Mouse (Mus musculus): ENCODE data around the gene Syf2.

Syf2 gene

DNA sequence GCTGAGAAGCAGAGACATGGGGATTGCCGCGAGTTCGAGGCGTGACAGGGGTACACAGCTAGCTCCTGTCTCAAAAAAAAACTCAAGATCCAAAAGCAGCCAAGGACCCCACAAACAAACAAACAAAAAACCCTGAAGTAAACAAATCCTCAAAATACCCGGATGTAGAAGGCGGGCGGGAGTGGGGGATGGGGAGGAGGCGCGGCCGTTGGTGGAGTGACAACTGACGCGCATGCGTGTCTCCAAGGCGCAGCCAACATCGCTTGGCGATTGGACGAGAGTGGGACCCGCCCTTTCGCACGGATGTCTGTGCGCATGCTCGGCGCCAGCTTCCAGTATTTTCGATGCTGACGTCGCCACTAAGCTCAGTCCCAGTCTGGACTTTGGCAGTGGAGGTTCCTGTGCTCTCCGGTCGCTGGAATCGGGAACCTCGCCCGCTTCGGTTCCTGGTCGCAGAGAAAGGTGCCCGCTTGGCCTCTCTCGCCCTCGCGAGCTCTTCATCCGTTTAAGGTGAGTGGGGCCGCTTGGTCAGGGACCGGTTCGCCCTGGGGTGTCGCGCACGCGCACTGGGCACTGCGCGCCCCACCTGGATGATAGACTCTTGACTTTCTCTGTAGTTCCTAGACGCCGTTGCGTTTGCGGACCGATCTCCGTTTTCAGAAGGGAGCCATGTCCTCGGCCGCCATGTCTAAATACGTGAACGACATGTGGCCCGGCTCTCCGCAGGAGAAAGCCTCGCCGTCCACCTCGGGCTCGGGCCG is 7.3 kb upstream of the Syf2 start, which contains the start of gene Rsrp1:
Rsrp1 (plus strand) TSS at position 335 of the 761 bp plus-strand sequence.
- peak; percentile 98 to 99 for DNase-seq (ENCODE audit: low spot score in 2 of 2)

DNA sequence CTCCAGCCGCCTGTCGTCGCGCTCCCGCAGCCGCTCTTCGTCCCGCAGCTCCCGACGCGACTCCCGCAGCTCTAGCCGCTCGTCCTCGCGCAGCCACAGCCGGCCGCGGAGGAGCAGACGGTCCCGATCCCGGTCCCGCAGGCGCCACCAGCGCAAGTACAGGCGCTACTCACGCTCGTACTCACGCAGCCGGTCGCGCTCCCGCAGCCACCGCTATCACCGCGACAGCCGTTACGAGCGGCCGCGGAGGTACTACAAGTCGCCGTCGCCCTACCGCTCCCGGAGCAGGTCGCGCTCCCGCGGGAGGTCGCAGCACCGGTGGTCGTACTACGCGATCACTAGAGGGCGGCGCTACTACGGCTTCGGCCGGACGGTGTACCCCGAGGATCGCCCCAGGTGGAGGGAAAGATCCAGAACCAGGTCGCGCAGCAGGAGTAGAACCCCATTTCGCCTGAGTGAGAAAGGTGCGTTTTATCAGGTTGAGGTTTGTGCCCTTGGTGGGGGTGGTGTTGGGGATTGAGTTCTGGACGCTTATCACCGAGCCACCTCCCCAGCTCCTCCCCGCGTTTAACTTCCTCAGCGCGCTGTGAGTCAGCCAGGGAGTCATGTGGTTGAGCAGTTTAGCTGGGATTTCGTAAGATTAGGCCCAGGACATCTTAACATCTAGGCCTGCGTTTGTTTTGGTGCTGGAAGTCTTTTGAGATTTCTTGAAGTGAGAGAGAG is 6.5 kb upstream of the Syf2 start:
- DNase-seq (ENCODE audit: low spot score in 2 of 2) = peak; percentile 74 to 79

DNA sequence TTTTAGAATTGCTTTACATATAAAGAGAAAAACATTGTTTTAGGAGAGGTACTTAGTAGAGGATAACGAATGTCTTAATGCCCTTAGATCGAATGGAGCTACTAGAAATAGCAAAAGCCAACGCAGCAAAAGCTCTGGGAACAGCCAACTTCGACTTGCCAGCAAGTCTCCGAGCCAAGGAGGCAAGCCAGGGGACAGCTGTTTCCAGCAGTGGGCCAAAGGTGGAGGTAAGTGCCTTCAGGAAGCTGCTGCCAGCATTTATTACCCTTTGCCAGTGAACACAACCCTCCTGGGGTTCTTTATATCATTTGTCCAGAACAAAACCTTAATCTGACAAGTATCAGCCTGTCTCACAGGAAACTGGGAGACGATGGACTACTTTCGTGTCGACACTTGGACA is 5.5 kb upstream of the Syf2 start:
- no peak for DNase-seq (ENCODE audit: low spot score in 2 of 2)

DNA sequence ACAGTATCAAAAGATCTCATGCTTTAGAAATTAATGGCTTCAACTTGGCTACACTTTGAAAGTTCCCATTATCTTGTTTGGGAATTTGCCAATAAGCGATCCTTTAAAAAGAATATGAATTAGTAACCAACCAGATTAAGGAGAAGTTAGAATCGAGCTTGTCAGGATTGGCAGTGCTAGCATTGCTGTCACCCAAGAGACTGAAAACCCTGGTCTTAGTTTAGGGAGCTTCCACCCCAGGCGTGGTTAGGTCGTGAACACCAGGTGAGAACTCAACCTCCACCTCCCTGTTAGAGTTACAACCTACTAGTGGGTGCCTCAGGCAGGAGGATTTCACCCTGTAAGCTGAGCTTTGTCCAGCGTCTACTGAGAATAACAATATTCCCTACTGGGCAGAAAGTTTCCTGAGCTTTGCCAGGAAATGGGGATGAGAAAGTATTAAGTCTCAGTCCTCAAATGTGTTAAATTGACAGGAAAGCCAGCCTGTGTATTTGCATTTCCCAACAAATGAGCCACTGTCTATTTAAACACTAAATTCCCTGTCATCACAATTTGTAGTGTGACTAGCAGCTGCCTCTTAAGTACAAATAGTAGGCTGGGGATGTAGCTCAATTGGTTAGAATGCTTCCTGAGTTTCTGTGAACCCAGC is 2.8 kb upstream of the Syf2 start:
- DNase-seq (ENCODE audit: low spot score in 2 of 2) = no peak

DNA sequence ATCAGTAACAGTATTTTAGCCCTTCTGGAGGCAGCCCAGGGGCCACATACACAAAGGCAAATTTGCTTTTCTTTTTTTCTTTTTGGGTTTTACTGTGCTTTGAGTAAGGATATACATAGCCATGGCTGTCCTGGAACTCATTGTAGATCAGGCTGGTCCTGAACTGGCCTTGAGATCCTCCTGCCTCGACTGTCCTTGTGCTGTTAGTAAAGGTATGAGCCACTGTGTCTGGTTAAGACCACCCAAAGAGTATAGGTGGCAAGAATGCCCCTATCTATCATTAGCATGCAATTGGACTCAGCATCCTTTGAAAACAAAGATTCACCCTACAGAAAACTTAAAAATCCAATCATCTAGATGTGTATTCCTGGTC is 2.2 kb upstream of the Syf2 start:
- DNase-seq (ENCODE audit: low spot score in 2 of 2) = no peak

DNA sequence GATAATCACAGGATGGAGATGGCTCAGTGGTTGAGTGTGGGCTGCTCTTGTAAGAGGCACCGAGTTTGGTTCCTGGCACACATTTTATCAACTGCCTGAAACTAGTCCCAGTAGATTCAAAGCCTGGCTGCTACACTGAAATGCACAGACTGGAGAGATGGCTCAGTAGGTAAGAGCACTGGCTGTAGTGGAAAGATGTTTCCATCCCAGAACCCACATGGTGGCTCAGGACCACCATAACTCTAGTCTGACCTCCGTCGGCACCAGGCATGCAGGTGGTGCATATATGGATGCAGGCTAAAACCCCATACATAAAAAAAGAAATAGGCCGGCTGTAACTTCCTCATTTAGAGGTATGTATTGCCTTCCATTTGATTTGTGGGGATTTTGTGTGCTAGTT is 1.2 kb upstream of the Syf2 start:
- DNase-seq (ENCODE audit: low spot score in 2 of 2) = no peak

DNA sequence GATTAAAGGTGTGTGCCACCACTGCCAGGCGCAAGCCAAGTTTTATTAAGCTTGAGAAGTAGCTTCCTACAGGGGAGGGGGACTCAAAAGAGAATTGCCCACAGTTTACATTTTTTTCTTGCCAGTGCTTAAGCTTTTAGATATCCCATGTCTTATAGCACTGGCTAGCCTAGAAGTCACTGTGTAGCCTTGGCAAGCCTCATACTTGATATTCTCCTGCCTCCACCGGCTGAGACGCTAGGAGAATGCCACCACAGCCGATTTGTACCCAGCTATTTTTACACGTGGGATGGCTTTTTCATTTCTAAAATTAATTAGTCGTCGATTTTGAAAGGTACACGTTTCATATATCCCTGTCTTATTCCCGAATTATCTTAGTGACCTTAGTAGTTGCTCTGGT is 508 bp upstream of the Syf2 start:
- no peak for DNase-seq (ENCODE audit: low spot score in 2 of 2)

DNA sequence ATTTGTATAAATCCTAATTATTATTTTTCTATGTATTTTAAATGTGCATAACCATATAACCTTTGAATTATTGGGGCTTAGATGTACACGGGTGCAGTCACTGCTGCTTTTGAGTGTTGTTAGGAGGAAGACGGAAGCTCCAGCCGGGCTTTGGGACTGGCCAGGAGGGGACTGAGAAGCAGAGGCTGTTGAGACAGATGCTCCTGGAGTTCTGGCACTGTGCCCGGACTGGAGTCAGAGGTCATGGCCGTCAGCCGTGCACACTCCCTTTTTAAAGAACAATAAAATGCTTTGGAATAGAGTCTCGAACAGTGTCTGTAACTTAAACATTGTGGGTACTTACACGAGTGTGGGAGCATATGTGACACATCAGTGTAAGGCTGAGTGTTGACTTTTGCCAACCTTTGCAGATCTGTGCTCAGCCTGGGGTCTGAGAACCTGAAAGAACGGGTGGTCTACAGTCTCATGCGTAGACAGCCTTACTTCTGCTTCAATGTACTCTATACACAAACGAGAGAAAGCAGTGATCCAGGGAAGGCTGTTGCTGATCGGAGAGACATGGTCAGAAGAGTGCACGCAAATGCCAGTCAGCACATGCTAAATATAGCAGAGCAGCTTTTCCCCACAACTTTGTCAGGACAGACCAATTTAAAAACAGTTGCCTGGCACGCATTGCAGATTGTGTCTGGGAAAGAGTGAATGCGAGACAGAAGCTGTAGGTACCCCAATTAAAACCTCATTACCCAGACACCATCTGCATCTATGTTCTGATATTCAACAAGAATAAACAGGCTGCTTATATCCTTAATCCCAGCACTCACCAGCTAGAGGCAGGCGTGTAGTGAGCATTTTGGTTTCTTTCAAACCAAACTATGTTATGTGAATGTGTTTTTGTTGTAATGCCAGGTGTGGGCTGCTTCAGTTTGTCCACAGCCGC is 6.8 kb downstream of the Syf2 start:
- no peak for DNase-seq (ENCODE audit: low spot score in 2 of 2)

DNA sequence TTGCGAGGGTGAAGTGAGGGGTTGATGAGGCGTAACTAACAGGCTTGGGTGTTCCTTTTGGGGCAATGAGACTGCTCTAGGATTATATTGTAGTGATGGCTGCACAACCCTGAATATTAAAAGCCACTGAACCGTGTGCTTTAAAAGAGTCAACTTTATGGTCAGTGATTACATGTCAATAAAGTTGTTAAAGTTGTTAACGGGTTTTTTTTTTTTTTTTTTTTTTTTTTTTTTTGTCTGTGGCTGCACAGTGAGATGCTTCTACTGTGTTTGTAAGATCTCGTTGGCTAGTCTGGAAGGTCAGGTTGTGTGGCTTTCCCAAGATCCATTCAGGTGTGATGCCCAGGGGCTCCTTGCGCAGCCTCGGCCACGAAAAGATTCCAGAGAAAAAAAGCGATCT is 9.2 kb downstream of the Syf2 start:
- no peak for DNase-seq (ENCODE audit: low spot score in 2 of 2)

DNA sequence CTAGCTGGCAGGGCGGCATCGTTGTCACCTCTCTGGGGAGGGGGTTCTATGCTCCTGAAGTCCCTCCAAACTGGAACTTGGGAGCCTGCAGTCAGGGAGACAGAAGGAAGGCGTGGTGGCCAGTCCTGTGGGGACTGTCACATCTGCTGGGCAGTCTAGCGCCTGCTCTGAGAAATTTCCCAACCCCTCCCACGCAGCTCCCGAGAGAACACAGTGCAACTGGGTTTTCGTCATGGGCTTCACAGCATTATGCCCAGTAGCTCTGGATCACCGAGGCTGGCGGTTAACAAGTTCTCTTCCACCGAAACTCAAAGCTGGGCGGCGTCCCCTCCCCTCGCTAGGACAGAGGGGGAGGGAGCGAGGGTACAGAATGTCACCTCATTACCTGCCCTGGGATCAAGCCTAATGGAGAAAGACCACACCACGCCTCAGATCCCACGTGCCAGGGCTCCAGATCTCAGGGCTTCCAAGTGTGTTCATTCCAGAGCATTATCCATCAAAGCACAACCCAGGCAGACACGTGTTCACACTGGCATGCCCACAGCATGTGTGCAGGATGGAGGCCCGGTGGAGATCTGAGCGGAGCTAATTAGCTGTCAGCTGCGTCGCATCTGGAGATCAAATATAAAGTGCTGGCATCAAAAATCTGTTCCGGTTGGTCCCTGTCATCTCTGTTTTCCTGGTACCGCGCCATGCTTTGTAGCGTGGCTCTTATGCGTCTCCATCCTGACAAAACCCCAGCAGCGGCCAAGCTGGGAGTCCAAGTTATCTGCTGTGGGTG is 13.2 kb downstream of the Syf2 start:
- DNase-seq (ENCODE audit: low spot score in 2 of 2) = no peak

DNA sequence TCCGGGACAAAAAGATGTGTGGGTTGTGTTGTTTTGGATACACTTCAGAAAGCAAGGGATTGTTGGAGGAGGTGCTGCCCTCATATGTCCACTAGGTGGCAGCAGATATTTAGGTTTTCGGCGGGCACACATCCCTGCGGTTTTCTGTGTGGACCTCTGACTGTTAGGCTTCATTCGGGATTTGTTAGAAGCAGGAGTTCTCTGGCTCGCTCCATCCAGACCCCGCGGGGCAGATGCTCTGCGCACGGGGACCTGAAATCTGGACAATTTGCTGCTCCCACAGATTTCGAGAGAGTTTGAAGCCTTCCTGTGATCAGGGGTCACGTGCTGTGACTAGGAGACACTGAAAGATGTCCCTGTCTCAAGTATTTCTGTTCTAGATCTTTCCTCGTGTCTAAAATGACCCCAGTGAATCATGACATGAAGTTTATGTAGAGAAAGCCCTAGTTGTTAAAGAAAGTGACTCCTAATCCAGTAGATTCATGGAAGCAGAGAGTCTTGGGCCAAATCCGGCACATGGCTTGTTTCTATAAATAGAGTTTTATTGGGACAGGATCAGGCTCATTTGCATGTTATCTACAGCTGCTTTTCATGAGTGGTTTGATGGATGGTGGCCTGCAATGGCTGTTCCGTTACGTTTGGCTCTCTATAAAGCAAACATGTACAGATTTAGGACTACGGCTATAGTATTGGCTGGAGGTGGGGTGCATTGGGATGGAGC is 15.5 kb downstream of the Syf2 start:
- DNase-seq (ENCODE audit: low spot score in 2 of 2) = peak; percentile 47 to 65

DNA sequence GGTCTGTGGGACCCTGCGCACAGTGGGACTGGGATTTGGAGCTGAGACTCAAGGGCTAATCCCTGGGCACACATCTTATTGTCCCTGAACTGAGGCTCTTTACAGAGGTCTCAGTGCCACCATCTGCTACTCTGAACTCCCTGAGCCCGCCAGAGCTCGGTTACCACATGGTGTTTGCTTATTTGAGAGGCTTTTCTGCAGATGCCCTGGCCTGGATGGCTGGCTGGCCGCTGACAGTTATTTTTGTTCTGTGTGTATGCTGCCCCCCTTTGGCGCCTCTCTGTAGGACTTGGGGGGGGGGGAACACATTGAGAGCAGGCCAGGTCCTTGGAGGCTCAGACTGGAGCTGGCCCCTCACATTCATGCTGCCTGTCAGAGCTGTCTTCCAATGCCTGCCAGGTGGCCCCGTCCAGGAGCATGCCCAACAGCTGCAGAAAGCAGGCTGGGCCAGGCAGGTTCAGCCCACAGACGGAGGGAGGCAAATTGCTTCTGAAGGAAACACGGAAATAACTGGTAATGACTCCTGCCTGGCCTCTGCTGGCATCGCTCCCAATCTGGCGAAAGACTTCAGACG is 19.9 kb downstream of the Syf2 start:
- no peak for DNase-seq (ENCODE audit: low spot score in 2 of 2)

DNA sequence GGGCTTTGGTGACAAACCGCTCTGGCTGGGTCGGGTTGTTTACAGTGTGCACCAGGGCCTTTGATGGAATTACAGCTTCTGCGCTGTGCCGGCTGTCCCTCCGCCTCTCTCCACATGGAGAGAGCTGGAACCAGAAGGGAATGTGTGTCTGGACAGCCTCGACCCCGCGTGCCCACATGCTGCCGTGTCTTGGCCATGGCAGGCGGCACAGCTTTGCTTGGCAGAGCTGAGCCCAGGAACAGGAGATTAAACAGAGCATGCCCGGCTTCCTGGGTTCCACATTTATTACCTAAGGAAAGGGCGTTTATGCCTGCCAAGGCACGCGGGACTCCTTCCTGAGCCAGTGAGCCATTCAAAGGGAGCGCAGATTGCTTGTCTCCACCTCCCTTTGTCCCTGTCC is 23.8 kb downstream of the Syf2 start:
- DNase-seq (ENCODE audit: low spot score in 2 of 2) = no peak

DNA sequence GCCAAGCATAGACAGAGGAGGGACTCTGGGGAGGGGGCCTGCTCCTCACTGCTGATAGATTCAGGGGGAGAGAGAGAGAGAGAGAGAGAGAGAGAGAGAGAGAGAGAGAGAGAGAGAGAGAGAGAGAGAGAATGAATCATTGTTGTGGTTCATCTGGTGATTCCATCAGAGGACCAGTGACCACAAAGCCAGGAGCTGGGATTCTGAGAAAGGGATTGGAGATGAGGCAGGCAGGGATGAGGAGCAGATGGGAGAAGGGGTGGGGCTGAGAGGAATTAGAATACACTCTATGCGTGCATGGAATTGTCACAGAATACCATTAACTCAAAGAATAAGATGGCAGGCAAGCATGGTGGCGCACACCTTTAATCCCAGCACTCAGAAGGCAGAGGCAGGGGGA is 24.5 kb downstream of the Syf2 start:
- DNase-seq (ENCODE audit: low spot score in 2 of 2) = no peak

DNA sequence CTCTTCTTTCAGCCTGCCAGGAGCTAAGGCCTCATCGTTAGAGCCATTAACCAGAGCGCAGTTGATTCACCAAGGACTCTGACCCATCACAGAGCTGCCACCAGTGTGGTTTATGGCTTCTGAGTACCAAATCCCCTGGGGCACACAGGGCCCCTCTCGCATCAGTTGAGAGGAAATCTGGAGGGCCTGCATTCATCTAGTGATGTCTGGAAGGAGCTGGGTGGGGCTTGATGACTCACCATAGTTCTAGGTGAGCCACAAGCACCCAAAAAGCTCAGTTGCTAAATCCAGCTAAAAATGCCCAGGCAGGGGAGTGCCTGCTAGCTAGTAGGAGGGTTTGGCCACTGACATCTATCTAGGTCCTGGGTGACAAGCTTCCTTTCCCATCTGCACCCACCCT is 25.1 kb downstream of the Syf2 start:
- DNase-seq (ENCODE audit: low spot score in 2 of 2) = no peak

DNA sequence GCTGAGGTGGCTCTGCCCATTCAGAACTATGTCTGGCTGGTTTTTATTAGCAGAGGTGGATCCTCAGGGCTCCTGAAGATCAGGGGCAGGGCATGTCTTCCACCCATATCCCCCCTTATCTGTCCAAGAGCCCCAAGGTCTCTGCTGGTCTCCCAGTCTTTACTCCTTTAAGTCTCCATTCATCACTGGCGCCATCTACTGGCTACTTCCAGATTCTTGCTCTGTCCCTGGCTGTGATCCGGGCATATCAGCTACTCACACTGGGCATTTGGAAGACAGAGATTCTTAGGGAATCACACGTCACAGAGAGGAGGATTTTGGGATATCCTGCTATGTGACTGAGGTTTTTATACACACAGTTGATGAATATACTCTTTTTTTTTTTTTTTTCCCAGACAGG is 25.6 kb downstream of the Syf2 start:
- peak; percentile 42 to 53 for DNase-seq (ENCODE audit: low spot score in 2 of 2)

DNA sequence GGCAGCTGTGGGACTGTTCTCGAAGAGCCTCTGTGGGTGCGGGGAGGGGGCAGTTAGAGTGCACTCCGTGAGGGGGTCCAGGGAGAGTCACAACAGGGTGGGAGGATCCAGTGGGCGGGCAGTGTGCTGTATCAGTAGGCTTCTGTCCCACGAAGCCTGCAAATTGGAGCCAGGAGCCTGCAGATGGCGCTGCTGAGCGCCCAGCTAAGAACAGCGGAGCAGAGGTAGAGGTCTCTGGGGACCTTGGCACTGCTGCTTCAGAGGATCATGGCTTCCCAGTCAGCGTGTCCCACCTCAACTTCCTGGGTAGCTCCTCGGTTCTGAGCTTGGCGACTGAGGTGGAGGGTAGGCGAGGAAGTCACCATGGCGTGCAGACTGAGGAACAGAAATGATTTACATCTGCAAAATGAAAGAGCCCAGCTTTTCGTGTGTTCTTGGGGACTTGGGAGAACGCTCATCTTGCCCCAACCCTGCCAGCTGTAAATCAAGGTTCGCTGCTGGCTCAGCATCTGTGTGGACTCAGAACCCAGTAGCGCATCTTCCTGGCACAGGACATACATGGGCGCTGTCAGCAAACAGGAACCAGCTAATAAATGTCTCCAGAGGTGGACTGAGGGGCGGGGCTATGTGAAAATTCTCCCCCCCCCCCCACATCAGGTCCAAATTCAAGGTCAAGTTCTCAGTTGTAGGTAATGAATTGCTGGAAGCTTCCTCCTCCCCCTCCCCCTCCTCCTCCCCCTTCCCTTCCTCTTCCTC is 32.5 kb downstream of the Syf2 start:
- DNase-seq (ENCODE audit: low spot score in 2 of 2) = no peak

DNA sequence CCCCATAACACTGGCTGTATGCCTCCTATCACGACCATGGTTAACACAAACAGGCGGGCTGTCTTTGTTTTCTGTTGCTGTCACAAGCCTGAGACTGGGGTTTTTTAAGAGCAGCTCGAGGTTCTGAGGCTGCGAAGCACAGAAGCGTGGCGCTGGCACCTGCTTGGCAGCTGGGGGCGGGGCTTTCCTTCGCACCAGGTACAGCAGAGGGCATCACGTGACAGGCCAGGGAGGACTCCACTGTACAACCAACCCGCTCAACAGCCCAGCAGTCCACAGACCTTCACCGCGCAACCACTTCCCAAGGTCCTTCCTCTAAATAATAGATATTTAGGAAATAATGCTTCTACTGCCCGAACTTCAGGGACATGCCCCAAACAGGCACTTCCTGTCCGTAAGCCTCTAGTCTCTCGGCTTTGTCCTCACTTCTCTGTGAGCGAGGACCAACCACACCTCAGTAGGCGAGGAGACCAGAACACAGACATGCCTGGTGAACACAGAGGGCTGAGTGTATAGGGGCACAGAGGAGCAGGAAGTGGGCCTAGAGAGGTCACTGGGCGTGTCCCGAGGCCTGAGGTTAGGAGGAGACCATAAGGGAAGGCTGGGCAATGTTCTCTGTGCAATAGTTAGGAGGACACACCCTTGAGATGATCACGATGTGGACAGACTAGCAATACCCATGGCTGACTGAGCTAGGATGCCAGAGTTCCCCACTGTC is 37.3 kb downstream of the Syf2 start:
- no peak for DNase-seq (ENCODE audit: low spot score in 2 of 2)

DNA sequence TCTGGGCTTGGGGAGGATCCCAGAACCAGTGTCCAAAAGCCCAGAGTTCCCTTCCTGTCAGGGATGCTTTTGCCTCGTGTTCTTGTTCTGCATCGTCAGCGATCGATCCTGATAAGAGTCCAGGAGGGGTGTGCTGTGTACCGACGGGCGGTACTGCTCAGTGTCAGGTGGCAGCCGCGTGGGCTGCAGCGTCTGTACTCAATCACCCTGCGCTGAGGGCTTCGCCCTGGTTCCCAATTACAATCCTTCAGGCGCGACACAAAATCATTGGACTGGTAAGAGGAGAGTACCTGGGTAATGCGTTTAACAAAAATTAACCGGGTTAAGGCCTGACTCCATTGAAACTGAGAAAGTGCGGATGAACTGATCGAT is 37.9 kb downstream of the Syf2 start:
- no peak for DNase-seq (ENCODE audit: low spot score in 2 of 2)
